Mouse (Mus musculus) embryonic facial prominence, embryonic 10.5 days (tissue): ENCODE data around the gene Ghr. TPM values are rescaled to one million over a fixed set of nuclear protein-coding genes. Genes with fewer than 3 reads are reported as not detected.

Source experiments
- DNase-seq: peaks from one replicate; pipeline ENCODE4 v3.0.0-alpha.2; 2017; ENCODE audit warnings: low spot score
- H3K27ac ChIP-seq: fragments of 300-500 bp; sonication (generic); replicated peaks from 2 replicates; pipeline ENCODE4 v1.5.1; 2016; ENCODE audit warnings: mild to moderate bottlenecking
- H3K27me3 ChIP-seq: fragments of 300-500 bp; sonication (generic); replicated peaks from 2 replicates; pipeline ENCODE4 v1.6.1; 2016; ENCODE audit warnings: low read depth, mild to moderate bottlenecking; ENCODE audit not compliant: poor library complexity, severe bottlenecking
- H3K36me3 ChIP-seq: fragments of 300-500 bp; sonication (generic); replicated peaks from 2 replicates; pipeline ENCODE4 v1.6.1; 2016; ENCODE audit warnings: mild to moderate bottlenecking, moderate library complexity
- H3K4me1 ChIP-seq: fragments of 300-500 bp; sonication (generic); 2 replicates; pipeline ENCODE4 v1.6.1; 2016
- H3K4me3 ChIP-seq: fragments of 300-500 bp; sonication (generic); 2 replicates; pipeline ENCODE4 v1.5.1; 2016; ENCODE audit warnings: mild to moderate bottlenecking, moderate library complexity
- H3K9me3 ChIP-seq: fragments of 300-500 bp; sonication (generic); 2 replicates; pipeline ENCODE4 v1.6.1; 2016; ENCODE audit warnings: mild to moderate bottlenecking
- WGBS: fragments of 180-500 bp; shearing (Covaris S2); methylation state at CpG from one replicate; pipeline ENCODE4 v1.1.7; 2016; 5-methylcytosine and 5-hydroxymethylcytosine counted together
- polyA plus RNA-seq: library from polyadenylated mRNA; unstranded; fragments of >200 nt; fragmentation: Nextera tagmentation; extraction: Ambion mirVana; gene quantifications from 2 replicates; pipeline ENCODE4 v1.2.1, GENCODE M21; 2016

The Ghr gene
- polyA plus RNA-seq, 1 experiment from 2014 or later = 12.7 TPM

- 90% methylated on average over 4 of the region's 4 CpGs for WGBS
Measured at GRCm38 (mm10) chr15:3341806-3342582, 241.3 kb downstream of the Ghr start.

DNA sequence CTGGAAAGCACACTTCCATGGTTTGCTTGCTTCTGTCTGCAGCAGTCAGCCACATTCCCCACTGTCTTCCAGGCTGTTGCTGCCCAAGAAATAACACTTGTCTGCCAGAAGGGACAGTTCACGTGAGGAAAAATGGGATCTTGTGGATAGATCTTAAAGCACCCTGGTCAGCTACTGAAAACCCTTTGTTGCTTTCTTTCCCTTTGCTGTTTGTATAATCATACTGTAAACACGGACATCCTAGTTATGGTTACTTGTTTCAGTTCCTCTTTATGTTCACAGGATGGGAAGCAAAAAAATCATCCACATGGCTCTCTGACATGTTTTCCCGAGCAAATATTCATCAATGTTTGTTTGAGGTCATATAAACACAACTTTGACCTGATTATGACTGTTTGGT, 243.4 kb downstream of the Ghr start:
- Histone ChIP-seq H3K4me1 (no peaks in the 10 kb centered on the region), H3K27me3 (no peaks in the 10 kb centered on the region), H3K4me3 (no peak overlapping the region), H3K36me3 (no peaks in the 10 kb centered on the region), H3K9me3 (no peaks in the 10 kb centered on the region), H3K27ac (no peak overlapping the region)
- 80% methylated on average over 3 of the region's 3 CpGs for WGBS
- no peak for DNase-seq

More at GRCm38 (mm10) chr15:3341806-3342582, 241.3 kb downstream of the Ghr start:
- no peak overlapping the region for H3K27ac ChIP-seq
- no peaks in the 10 kb centered on the region for H3K4me1 ChIP-seq
- no peaks in the 10 kb centered on the region for H3K9me3 ChIP-seq
- H3K4me3 ChIP-seq = no peak overlapping the region
- no peaks in the 10 kb centered on the region for H3K36me3 ChIP-seq
- no peak for DNase-seq
- no peaks in the 10 kb centered on the region for H3K27me3 ChIP-seq

DNA sequence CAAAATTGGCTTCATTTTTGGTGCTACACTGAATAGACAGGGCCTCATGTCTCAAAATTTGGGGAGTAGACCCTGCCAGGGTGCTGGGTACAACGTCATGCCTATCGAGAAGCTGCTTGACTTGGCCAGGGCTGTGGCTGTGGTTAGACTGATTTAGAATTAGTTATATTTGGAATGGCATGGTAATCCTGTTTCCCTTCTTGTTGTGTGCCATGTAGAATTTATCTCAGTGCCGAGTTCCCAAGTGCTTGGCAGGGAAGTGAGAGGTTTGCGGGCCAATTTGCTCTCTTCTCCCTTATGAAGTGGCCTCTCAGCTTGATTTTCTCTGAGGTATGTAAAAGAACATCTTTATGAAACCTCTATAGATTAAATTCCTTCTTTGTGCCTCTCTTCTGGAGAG, 250.8 kb downstream of the Ghr start:
- Histone ChIP-seq H3K4me3 (no peak overlapping the region), H3K27me3 (no peaks in the 10 kb centered on the region), H3K27ac (no peak overlapping the region), H3K4me1 (no peaks in the 10 kb centered on the region), H3K9me3 (no peaks in the 10 kb centered on the region), H3K36me3 (no peaks in the 10 kb centered on the region)
- DNase-seq = no peak
- 92% methylated on average over 4 of the region's 4 CpGs for WGBS

DNA sequence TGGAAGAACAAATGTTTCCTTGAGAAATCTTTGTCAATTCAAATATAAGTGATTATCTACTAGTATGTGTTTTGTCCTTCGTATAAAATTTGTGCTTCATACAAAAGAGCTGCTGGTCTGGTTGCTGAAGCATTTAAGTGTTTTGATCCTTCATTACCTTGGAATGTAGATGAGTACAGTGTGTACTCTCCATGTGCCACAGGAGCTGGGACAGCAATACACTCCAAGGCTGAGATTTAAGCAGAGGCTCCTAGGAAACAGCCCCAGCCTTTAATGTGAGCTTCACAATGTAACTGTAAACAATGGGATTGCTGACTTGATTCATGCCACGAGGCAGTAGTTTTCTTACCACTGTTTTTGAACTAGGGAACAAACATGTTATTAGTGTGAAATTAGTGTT, 251.5 kb downstream of the Ghr start:
- H3K27me3 ChIP-seq = no peaks in the 10 kb centered on the region
- H3K4me3 ChIP-seq = no peak overlapping the region
- no peaks in the 10 kb centered on the region for H3K4me1 ChIP-seq
- no peaks in the 10 kb centered on the region for H3K9me3 ChIP-seq
- 74% methylated on average over 2 of the region's 2 CpGs for WGBS
- no peak overlapping the region for H3K27ac ChIP-seq
- H3K36me3 ChIP-seq = no peaks in the 10 kb centered on the region
- no peak for DNase-seq

DNA sequence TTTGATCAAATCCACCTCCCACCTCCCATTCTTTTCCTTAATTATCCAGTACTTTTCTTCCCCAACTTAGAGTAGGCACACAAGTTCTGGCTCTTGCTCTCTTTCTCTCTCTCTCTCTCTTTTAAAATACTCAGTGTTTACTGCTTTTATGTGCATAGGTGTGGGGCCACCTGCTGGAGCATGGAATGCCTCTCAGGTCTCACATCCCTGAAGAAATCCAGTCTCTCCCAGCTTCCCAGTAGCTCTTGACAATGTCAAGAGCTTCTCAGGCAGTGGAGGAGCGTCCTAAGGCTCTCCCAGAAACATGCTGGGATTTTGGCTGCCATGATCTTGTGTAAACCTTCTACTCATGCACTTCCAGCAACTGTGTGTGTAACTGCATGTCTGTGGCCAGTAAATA, 253.0 kb downstream of the Ghr start:
- H3K27ac ChIP-seq = no peak overlapping the region
- no peaks in the 10 kb centered on the region for H3K9me3 ChIP-seq
- H3K36me3 ChIP-seq = no peaks in the 10 kb centered on the region
- WGBS = 74% methylated on average over 1 of the region's 1 CpGs
- no peak for DNase-seq
- no peaks in the 10 kb centered on the region for H3K27me3 ChIP-seq
- H3K4me3 ChIP-seq = no peak overlapping the region
- no peaks in the 10 kb centered on the region for H3K4me1 ChIP-seq

- no peak for DNase-seq
- Histone ChIP-seq H3K9me3 (no peaks in the 10 kb centered on the region), H3K36me3 (no peaks in the 10 kb centered on the region; the same call in 1 of the 2 replicates), H3K27ac (no peak overlapping the region), H3K27me3 (no peaks in the 10 kb centered on the region), H3K4me1 (no peaks in the 10 kb centered on the region), H3K4me3 (no peak overlapping the region)
Measured at GRCm38 (mm10) chr15:3323041-3323440, 260.3 kb downstream of the Ghr start.

- Histone ChIP-seq H3K9me3 (no peaks in the 10 kb centered on the region), H3K36me3 (no peaks in the 10 kb centered on the region; the same call in 1 of the 2 replicates), H3K27ac (no peak overlapping the region), H3K27me3 (no peaks in the 10 kb centered on the region), H3K4me3 (no peak overlapping the region), H3K4me1 (no peaks in the 10 kb centered on the region)
- no peak for DNase-seq
- 83% methylated on average over 9 of the region's 9 CpGs for WGBS
Measured at GRCm38 (mm10) chr15:3319929-3320328, 263.4 kb downstream of the Ghr start.

GRCm38 (mm10) chr15:3316617-3317016, 266.7 kb downstream of the Ghr start:
- WGBS = 87% methylated on average over 2 of the region's 2 CpGs
- Histone ChIP-seq H3K36me3 (no peaks in the 10 kb centered on the region; the same call in 1 of the 2 replicates), H3K9me3 (no peaks in the 10 kb centered on the region), H3K27ac (no peak overlapping the region), H3K4me1 (no peaks in the 10 kb centered on the region), H3K4me3 (no peak overlapping the region), H3K27me3 (no peaks in the 10 kb centered on the region)
- no peak for DNase-seq

DNA sequence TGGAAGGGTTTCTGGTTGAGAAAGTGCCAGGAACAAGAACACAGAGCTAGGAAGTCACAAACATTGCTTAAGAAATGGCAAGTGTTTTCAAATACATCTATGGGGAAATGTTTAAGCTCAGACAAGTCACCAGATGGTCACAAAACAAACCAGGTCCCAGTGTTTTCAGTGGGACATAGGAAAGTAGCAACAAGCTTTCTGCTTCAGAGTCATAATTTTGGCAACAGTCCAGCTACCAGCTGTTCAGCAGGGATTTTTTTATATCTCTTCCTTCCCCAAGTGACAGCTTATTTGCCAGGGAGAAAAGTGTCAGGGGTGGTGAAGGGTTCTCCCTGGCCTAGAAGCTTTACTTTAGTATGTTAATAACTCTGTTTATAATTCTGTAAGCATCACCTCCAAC, 270.4 kb downstream of the Ghr start:
- no peaks in the 10 kb centered on the region for H3K36me3 ChIP-seq
- H3K27ac ChIP-seq = no peak overlapping the region
- no peaks in the 10 kb centered on the region for H3K9me3 ChIP-seq
- H3K4me3 ChIP-seq = no peak overlapping the region
- H3K4me1 ChIP-seq = no peaks in the 10 kb centered on the region
- no peaks in the 10 kb centered on the region for H3K27me3 ChIP-seq
- no peak for DNase-seq

DNA sequence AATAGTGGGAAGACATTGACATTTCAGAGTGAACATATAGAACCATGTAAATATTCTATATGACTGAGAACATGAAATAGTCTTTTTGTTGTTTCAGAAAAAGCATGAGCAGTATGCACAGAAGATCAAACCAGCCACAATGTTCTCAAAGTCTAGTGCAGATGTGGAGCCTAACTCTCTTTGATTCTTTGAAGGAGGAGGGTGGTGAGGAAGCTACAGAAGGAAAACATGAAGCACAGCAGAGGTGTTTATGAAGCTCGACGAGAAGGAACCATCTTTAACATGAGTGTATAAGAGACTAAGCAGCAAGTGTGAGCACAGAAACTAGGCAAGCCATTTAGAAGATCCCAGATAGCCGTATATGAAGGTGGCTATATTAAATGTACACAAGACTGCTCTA, 273.4 kb downstream of the Ghr start:
- DNase-seq = no peak
- Histone ChIP-seq H3K4me3 (no peak overlapping the region), H3K27ac (no peak overlapping the region), H3K9me3 (no peaks in the 10 kb centered on the region), H3K36me3 (no peaks in the 10 kb centered on the region), H3K27me3 (no peaks in the 10 kb centered on the region), H3K4me1 (no peaks in the 10 kb centered on the region)
- WGBS = 88% methylated on average over 3 of the region's 3 CpGs

DNA sequence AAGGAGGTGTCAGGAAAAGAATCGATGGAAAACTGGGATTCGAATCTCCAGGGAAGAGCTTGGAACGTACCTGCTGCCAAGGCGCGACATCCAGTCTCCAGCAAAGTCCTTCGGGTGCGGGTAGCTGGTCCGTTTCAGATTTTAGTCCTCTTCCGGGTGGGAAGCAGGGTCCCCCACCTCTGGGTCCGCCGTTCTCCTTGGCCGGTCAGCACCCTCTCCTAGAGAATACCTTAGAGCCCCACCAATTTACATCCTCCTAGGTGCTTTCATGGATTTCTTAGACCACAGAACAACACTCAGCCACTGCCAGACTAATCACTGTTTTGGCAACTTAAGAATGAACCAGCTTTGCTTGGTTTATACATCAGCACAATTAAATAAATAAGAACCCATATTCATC, 279.9 kb downstream of the Ghr start, which contains the start of gene Ccdc152:
Gene Ccdc152, minus strand, starts transcription at position 101 of the 400 bp plus-strand sequence.
- Histone ChIP-seq H3K27ac (no peak within 1 kb of the TSS), H3K4me3 (no peak within 1 kb of the TSS), H3K27me3 (no peaks in the 10 kb centered on the region), H3K4me1 (no peaks in the 10 kb centered on the region), H3K36me3 (no peaks in the 10 kb centered on the region), H3K9me3 (no peaks in the 10 kb centered on the region)
- WGBS = 92% methylated on average over 12 of the region's 12 CpGs
- no peak for DNase-seq

DNA sequence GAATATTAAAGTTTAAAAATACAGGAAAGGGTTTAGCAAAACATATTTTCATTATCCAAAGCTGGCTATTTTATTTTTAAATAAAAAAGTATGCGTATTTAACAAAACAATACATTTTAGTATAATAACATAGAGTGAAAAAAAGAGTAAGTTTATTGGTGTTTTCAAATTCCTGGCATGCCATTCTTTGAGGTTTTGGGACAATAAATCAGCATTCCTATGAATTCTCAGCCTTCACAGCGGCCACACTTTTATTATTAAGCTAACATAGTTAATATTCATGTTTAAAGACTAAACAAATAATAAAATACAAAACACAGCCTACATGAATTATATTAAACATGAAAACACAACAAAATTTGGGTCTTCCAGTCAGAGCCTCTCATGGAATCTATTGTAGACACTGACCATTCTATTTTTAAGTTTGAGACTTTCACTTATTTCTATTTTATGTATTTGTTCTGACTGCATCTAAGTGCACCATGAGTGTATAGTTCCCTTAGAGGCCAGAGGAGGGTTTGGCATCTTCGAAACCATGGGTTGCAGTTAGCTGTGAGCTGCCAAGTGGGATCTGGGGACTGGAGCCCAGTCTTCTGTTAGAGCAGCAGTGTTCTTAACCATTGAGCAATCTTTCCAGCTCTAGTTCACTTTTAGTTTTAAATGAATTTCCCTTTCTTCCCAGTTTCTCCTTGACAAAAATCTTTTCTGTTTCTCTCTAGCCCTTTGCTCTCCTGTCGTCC, 282.8 kb downstream of the Ghr start:
- 86% methylated on average over 4 of the region's 4 CpGs for WGBS
- no peaks in the 10 kb centered on the region for H3K36me3 ChIP-seq
- H3K9me3 ChIP-seq = no peaks in the 10 kb centered on the region
- no peak overlapping the region for H3K27ac ChIP-seq
- H3K27me3 ChIP-seq = no peaks in the 10 kb centered on the region
- no peak overlapping the region for H3K4me3 ChIP-seq
- DNase-seq = no peak
- H3K4me1 ChIP-seq = no peaks in the 10 kb centered on the region

GRCm38 (mm10) chr15:3297615-3298014, 285.7 kb downstream of the Ghr start:
- Histone ChIP-seq H3K4me1 (no peaks in the 10 kb centered on the region), H3K27ac (no peak overlapping the region), H3K4me3 (no peak overlapping the region), H3K36me3 (no peaks in the 10 kb centered on the region), H3K27me3 (no peaks in the 10 kb centered on the region), H3K9me3 (no peaks in the 10 kb centered on the region)
- 85% methylated on average over 8 of the region's 8 CpGs for WGBS
- DNase-seq = no peak
